Mouse (Mus musculus): Measurements from ENCODE around the gene Sspo. TPM values are rescaled to one million over a fixed set of nuclear protein-coding genes. Genes with fewer than 3 reads are reported as not detected.

Sspo gene
- polyA plus RNA-seq, 1 experiment: 2.5 TPM

DNA sequence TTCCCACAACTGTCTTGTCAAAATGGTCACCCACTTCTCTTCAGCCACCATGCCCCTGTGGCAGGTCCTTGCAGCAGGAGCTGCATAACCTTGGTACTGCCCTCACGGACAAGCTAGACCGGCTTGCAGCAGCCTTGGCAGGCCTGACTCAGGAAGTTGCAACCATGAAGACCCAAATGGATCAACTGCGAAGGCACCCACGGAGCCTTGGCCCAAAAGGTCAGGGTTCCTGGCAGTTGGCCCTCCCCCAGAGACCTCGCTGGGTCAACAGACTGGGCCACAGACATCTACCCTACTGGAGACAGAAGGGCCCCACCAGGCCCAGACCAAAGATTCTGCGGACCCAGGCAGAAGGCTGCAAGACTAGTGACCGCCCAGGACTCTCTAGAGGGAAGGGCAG, 32.4 kb upstream of the Sspo start:
- TF ChIP-seq CEBPB (IDR thresholded peaks at IDR 0.05; ENCODE audit: insufficient read depth, poor library complexity, severe bottlenecking) (no peak), MAX (IDR thresholded peaks at IDR 0.05; ENCODE audit: low read depth) (no peak), E2F4 (IDR thresholded peaks at IDR 0.05; ENCODE audit: insufficient read depth) (no peak), POLR2A (IDR thresholded peaks at IDR 0.05; ENCODE audit: insufficient read length, low read depth) (no peak), MYOG (IDR thresholded peaks at IDR 0.05; ENCODE audit: control insufficient read depth in 1 of 3, insufficient read depth in 1 of 3, insufficient read length in 2 of 3, low read depth in 2 of 3) (no peak), SRF (IDR thresholded peaks at IDR 0.05; ENCODE audit: control insufficient read depth, insufficient read length, low read depth) (no peak), REST (IDR thresholded peaks at IDR 0.05; ENCODE audit: insufficient read depth, insufficient read length) (no peak), POLR2AphosphoS2 (IDR thresholded peaks at IDR 0.05; ENCODE audit: insufficient read length, low read depth) (no peak), TCF3 (IDR thresholded peaks at IDR 0.05; ENCODE audit: insufficient read length, low read depth) (no peak), MYOD1 (IDR thresholded peaks at IDR 0.05; ENCODE audit: control insufficient read depth in 1 of 3, insufficient read length in 2 of 3, low read depth in 2 of 3) (no peak)
- Histone ChIP-seq H3ac (ENCODE audit: control insufficient read depth, insufficient read length) (no peak overlapping the region), H3K27me3 (ENCODE audit: control insufficient read depth, insufficient read depth, insufficient read length) (no peaks in the 10 kb centered on the region), H3K4me2 (ENCODE audit: low read depth) (no peak overlapping the region), H3K79me2 (ENCODE audit: control insufficient read depth, insufficient read depth) (no peaks in the 10 kb centered on the region), H3K36me3 (ENCODE audit: control insufficient read depth, insufficient read depth) (no peaks in the 10 kb centered on the region), H3K4me3 (no peak overlapping the region)

DNA sequence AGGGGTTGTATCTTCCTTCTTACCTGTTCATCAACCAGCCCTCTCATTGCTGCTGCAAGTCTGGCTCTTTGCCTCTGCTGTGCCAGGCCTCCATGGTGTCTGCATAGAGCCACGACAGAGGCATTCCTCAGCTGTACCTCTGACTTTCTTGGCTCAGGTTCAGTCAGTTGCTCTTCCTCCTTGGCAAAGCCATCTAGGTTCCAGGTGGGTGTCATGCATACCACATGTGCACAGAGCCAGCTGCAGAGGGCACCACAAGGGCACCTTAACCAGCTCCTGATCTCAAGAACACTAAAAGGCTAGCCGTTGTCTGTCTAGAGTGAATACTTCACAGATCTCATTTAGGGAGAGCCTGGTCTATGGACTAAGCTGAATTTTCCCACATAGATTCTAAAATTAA, 31.5 kb upstream of the Sspo start:
- Histone ChIP-seq H3K4me2 (ENCODE audit: low read depth) (no peak overlapping the region), H3K4me3 (no peak overlapping the region), H3K79me2 (ENCODE audit: control insufficient read depth, insufficient read depth) (no peaks in the 10 kb centered on the region), H3K27me3 (ENCODE audit: control insufficient read depth, insufficient read depth, insufficient read length) (no peaks in the 10 kb centered on the region), H3K36me3 (ENCODE audit: control insufficient read depth, insufficient read depth) (no peaks in the 10 kb centered on the region), H3ac (ENCODE audit: control insufficient read depth, insufficient read length) (no peak overlapping the region)
- TF ChIP-seq MYOD1 (IDR thresholded peaks at IDR 0.05; ENCODE audit: control insufficient read depth in 1 of 3, insufficient read length in 2 of 3, low read depth in 2 of 3) (no peak), TCF3 (IDR thresholded peaks at IDR 0.05; ENCODE audit: insufficient read length, low read depth) (no peak), USF1 (IDR thresholded peaks at IDR 0.05; ENCODE audit: low read depth) (no peak), MYOG (IDR thresholded peaks at IDR 0.05; ENCODE audit: control insufficient read depth in 1 of 3, insufficient read depth in 1 of 3, insufficient read length in 2 of 3, low read depth in 2 of 3) (no peak), SRF (IDR thresholded peaks at IDR 0.05; ENCODE audit: control insufficient read depth, insufficient read length, low read depth) (no peak), MAX (IDR thresholded peaks at IDR 0.05; ENCODE audit: low read depth) (no peak)

DNA sequence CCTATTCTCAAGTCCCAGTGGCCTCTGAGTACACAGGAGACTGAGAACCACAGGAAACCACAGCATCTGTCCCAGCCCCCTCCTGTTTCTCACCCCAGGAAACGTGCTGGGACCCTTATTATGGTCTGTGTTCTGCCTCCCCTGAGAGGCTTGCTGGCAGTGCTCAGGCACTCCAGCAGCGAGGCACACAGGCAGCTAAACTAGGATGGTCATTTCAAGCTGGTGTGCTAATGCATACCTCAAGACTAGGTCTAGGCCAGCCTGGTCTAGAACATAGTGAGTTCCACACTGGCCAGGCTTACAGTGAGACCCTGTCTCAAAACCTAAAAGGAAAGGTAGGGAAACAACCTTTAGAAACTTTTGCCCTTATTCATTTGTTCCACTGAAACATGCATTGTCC, 27.4 kb upstream of the Sspo start:
- no peak overlapping the region for H3K4me2 ChIP-seq (ENCODE audit: low read depth)
- H3K4me3 ChIP-seq: no peak overlapping the region
- no peaks in the 10 kb centered on the region for H3K36me3 ChIP-seq (ENCODE audit: control insufficient read depth, insufficient read depth)
- H3ac ChIP-seq (ENCODE audit: control insufficient read depth, insufficient read length): no peak overlapping the region
- H3K27me3 ChIP-seq (ENCODE audit: control insufficient read depth, insufficient read depth, insufficient read length): no peaks in the 10 kb centered on the region
- H3K79me2 ChIP-seq (ENCODE audit: control insufficient read depth, insufficient read depth): no peaks in the 10 kb centered on the region
- TF ChIP-seq TCF3 (IDR thresholded peaks at IDR 0.05; ENCODE audit: insufficient read length, low read depth) (no peak), REST (IDR thresholded peaks at IDR 0.05; ENCODE audit: insufficient read depth, insufficient read length) (no peak), POLR2A (IDR thresholded peaks at IDR 0.05; ENCODE audit: insufficient read length, low read depth) (no peak), TCF12 (IDR thresholded peaks at IDR 0.05; ENCODE audit: insufficient read depth, poor library complexity, severe bottlenecking) (no peak), USF1 (IDR thresholded peaks at IDR 0.05; ENCODE audit: low read depth) (no peak), E2F4 (IDR thresholded peaks at IDR 0.05; ENCODE audit: insufficient read depth) (no peak), SRF (IDR thresholded peaks at IDR 0.05; ENCODE audit: control insufficient read depth, insufficient read length, low read depth) (no peak), CEBPB (IDR thresholded peaks at IDR 0.05; ENCODE audit: insufficient read depth, poor library complexity, severe bottlenecking) (no peak), MAX (IDR thresholded peaks at IDR 0.05; ENCODE audit: low read depth) (no peak), POLR2AphosphoS2 (IDR thresholded peaks at IDR 0.05; ENCODE audit: insufficient read length, low read depth) (no peak), MYOG (IDR thresholded peaks at IDR 0.05; ENCODE audit: control insufficient read depth in 1 of 3, insufficient read depth in 1 of 3, insufficient read length in 2 of 3, low read depth in 2 of 3) (no peak), MYOD1 (IDR thresholded peaks at IDR 0.05; ENCODE audit: control insufficient read depth in 1 of 3, insufficient read length in 2 of 3, low read depth in 2 of 3) (no peak)

DNA sequence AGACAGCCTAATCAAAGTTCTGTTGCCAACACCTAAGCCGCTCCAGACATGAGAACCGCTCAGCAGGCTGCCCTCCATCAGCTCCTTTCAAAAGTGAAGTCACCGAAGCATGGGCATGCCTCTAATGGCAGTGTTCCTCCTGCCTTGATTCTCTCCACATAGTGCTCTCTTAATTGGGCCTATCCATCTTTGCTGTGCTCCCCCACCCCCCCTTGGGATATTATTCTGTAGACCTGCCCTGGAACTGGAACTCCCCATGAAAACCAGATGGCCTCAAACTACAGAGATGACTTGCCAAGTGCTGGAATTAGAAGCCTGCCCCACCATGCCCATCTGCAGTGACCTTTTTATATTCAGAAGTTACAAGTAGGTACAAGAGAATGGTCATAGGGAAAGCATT, 24.7 kb upstream of the Sspo start:
- H3K79me2 ChIP-seq (ENCODE audit: control insufficient read depth, insufficient read depth): no peaks in the 10 kb centered on the region
- no peak for TF ChIP-seq CEBPB (IDR thresholded peaks at IDR 0.05; ENCODE audit: insufficient read depth, poor library complexity, severe bottlenecking)
- no peak for TF ChIP-seq SRF (IDR thresholded peaks at IDR 0.05; ENCODE audit: control insufficient read depth, insufficient read length, low read depth)
- TF ChIP-seq TCF3 (IDR thresholded peaks at IDR 0.05; ENCODE audit: insufficient read length, low read depth): no peak
- H3K4me3 ChIP-seq: no peak overlapping the region
- no peaks in the 10 kb centered on the region for H3K27me3 ChIP-seq (ENCODE audit: control insufficient read depth, insufficient read depth, insufficient read length)
- no peak overlapping the region for H3ac ChIP-seq (ENCODE audit: control insufficient read depth, insufficient read length)
- H3K4me2 ChIP-seq (ENCODE audit: low read depth): no peak overlapping the region
- H3K36me3 ChIP-seq (ENCODE audit: control insufficient read depth, insufficient read depth): no peaks in the 10 kb centered on the region

GRCm38 (mm10) chr6:48424074-48424473, 24.0 kb upstream of the Sspo start:
- no peaks in the 10 kb centered on the region for H3K27me3 ChIP-seq (ENCODE audit: control insufficient read depth, insufficient read depth, insufficient read length)
- H3K79me2 ChIP-seq (ENCODE audit: control insufficient read depth, insufficient read depth): no peaks in the 10 kb centered on the region
- no peak overlapping the region for H3K4me3 ChIP-seq
- H3ac ChIP-seq (ENCODE audit: control insufficient read depth, insufficient read length): no peak overlapping the region
- H3K36me3 ChIP-seq (ENCODE audit: control insufficient read depth, insufficient read depth): no peaks in the 10 kb centered on the region
- no peak for TF ChIP-seq TCF12 (IDR thresholded peaks at IDR 0.05; ENCODE audit: insufficient read depth, poor library complexity, severe bottlenecking)
- no peak for TF ChIP-seq REST (IDR thresholded peaks at IDR 0.05; ENCODE audit: insufficient read depth, insufficient read length)
- TF ChIP-seq E2F4 (IDR thresholded peaks at IDR 0.05; ENCODE audit: insufficient read depth): no peak
- no peak for TF ChIP-seq MYOG (IDR thresholded peaks at IDR 0.05; ENCODE audit: control insufficient read depth in 1 of 3, insufficient read depth in 1 of 3, insufficient read length in 2 of 3, low read depth in 2 of 3)
- no peak for TF ChIP-seq POLR2AphosphoS2 (IDR thresholded peaks at IDR 0.05; ENCODE audit: insufficient read length, low read depth)
- TF ChIP-seq TCF3 (IDR thresholded peaks at IDR 0.05; ENCODE audit: insufficient read length, low read depth): no peak
- TF ChIP-seq MYOD1 (IDR thresholded peaks at IDR 0.05; ENCODE audit: control insufficient read depth in 1 of 3, insufficient read length in 2 of 3, low read depth in 2 of 3): no peak
- TF ChIP-seq MAX (IDR thresholded peaks at IDR 0.05; ENCODE audit: low read depth): no peak
- no peak for TF ChIP-seq POLR2A (IDR thresholded peaks at IDR 0.05; ENCODE audit: insufficient read length, low read depth)
- no peak for TF ChIP-seq USF1 (IDR thresholded peaks at IDR 0.05; ENCODE audit: low read depth)
- TF ChIP-seq SRF (IDR thresholded peaks at IDR 0.05; ENCODE audit: control insufficient read depth, insufficient read length, low read depth): no peak
- TF ChIP-seq CEBPB (IDR thresholded peaks at IDR 0.05; ENCODE audit: insufficient read depth, poor library complexity, severe bottlenecking): no peak
- H3K4me2 ChIP-seq (ENCODE audit: low read depth): no peak overlapping the region
